Mouse (Mus musculus) urinary bladder, postnatal 10 days (tissue): ENCODE measurements around the gene Pcbd1.
"Not testable (repeated sequence)": the region's sequence is repeated elsewhere in the genome, so short reads cannot be mapped to it uniquely, and the experiment has no call there.

ENCODE experiments used
- DNase-seq: peaks from one replicate; pipeline ENCODE4 v3.0.0; 2022; ENCODE audit warnings: low spot score

The Pcbd1 gene

DNA sequence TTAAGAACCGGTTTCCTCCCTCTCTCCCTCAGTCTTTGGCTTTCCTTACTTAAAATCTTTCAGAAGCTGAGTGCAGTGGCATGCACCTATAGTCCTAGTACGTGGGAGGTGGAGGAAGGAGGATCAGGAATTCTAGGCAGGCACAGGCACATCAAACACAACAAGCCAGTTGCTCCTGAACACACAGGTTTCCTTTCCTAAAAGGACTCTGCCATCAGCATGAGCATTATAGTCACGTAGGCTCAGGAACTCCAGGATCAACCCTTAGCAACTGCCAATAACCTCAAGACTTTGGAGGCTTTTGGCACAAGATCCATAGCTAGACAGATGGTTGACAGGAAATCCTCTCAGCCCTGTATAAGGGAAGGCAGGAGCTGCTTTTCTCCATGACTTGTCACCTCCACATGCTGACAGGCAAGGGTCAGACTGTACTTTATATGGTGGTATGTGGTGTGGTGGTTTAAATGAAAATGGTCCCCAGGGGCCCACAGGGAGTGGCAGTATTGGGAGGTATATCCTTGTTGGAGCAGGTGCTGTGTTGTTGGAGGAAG, 14.5 kb downstream of the Pcbd1 start:
- DNase-seq, result no peak

DNA sequence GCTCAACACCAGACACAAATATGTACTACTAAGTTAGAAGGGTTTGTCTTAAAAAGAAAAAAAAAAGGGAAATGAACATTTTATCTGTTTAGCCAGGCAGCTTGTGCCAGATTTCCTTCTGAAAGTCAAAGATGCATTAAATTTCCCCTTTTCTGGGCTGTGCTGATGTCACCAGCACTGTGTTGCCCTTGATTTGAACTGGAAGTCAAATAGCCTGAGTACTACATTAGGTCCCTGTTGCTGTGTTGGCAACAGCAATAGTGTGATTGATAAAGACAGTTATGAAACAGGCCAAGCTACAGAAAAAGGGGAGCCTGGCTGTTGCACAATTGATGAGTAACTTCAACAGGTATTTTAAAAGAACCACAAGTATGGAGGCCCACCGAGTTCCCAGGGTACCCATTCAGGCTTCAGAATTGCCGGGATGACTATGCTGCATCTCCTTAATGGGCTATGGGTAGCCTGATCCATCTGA, 25.2 kb downstream of the Pcbd1 start:
- no peak for DNase-seq

DNA sequence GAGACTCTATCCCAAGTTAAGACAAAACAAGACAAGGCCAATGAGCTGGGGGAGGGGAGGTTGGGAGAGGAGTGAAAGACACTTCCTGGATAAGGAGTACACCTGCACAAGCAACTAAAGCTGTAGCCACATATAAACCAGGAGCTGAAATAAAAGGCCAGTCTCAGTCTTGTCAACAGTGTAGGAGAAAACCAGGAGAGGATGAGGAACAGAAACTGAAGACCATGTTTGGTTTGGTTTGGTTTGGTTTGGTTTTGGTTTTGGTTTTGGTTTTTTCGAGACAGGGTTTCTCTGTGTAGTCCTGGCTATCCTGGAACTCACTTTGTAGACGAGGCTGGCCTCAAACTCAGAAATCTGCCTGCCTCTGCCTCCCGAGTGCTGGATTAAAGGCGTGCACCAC, 32.6 kb downstream of the Pcbd1 start:
- DNase-seq, result not testable (repeated sequence)

DNA sequence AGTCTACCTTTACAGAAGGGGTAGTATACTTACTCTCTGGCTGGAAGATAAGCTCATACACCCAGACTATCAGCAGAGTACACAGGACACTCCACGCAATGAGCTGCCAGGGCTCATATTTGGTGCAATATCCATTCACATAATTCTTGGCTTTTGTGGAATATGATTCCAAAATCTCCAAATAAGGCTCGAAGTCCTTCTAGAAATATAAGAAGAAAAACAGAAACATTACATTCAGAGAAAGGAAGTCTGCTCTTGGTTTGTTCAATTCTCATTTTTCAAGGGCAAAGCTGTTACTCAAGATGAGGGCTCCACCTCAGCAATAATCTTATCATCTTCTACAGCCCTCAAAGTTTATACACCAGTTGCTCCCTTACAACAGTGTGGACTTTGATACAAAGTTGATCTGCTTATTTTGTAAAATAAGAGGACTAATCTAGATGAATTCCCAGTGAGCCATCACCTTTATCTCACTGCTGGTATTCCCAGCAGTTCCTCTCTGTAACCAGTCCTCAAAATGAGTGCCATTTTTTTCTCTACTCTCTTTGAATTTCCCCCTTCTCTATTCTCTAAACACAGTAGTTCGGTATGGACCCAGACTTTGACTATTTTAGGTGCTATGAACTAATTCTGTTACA, 34.3 kb downstream of the Pcbd1 start:
- no peak for DNase-seq

DNA sequence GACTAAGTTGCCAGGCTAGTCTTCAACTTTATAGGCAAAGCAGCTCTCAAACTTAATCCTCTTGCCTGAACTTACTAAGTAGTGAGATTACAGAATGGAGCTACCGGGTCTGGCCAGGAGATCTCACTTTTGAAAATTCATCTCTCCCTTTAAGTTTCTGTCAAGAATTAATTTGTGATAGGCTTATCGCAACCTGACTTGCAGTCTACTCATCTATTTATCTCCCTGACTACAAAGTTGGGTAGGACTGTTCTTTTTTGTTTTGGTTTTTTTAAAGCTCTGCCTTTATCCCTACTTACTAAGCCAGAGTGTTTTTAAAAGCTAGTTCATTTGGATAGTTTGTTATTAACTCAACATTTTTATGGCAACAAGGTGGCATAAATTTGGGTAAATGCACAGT, 35.3 kb downstream of the Pcbd1 start:
- DNase-seq, result no peak

DNA sequence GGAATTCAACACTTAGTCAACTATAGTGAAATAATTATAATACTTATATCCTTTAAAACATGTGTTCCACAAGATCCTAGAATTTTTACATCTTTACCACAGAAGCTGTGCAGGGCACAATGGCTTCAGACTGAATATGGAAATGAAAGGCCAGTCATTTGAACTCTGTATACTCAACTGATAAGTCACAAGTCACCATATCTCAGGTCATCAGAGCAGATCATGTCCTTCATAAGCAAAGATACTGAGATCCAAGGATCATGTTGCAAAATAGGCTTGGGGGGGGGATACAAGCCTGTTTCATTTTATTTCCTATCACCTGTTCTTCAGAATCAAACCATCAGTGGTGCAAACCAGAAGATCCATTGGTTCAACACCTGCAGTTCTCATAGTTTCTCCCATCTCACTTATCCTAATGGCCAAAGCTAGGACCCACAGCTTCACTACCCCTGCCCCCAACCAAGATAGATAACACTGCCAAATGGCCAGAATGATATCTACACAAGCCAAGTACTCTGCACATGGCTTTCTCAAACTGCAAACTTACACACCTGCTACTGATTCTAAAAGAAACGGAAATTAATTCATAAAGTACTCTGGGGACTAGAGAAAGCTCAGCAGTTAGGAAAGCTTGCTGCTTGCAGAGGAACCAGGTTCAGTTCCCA, 39.7 kb downstream of the Pcbd1 start:
- no peak for DNase-seq

DNA sequence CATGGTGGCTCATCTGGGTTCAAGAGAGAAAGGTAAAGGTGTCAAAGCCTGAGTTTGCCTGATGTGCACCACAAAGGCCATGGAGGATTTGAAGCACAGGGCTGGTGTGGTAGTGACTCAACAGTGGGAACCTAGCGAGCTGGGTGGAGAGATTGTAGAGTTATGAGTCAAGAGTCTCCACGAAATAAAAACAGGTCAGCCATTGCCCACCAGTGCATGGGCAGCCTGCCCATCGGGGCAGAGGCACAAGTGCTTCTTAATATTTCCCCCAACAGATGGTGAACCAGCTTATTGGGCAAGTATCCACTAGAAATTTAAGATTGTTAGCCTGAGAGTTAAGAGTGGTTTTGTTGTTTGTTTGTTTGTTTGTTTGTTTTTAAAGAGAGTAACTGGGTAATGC, 41.8 kb downstream of the Pcbd1 start:
- DNase-seq, result no peak

DNA sequence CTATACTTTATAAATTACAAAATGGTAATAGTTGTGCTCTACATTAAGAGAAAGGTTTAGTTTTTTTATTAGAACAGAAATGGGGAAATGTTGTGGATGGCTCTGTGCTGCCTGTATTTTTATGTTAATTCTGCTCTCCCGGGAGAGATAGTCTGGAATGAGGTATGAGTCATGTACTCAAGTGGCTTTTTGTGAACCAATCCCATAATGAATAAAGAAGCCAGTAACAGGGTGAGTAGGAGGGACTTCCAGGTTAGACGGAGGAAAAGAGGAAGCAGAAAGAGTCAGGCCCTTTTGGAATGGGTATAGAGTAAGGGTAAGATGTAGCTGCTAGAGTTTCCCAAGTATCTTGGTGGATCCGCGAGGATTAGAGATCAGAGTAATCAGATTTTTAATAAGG, 44.9 kb downstream of the Pcbd1 start:
- no peak for DNase-seq

DNA sequence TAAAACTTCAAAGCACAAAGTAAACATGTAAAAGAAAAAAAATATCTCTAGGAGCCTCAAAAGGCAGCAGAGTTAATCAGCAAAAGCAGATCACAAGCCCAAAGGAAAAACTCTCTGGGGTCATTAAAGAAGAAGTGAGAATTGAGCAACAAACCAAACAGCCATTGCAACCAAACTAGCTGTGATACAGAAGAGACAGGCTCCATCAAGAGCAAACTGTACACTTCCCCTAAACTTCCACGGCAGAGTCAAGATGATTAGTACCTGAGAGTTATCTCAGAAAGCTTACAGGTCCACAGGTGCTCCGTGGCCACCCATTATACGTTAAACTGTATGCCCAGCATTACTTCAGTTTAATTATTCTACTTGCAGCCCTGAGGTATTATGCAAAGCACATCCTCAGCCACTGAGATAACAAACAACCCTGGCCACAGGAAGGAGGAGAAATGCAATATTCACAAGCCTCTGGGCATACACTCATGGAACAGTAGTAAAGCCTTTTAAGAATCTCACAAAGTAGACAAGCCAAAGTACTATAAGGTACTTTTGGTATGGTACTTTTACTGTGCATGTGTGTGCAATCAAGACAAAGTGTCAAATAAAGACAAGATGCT, 46.2 kb downstream of the Pcbd1 start:
- DNase-seq, result no peak

DNA sequence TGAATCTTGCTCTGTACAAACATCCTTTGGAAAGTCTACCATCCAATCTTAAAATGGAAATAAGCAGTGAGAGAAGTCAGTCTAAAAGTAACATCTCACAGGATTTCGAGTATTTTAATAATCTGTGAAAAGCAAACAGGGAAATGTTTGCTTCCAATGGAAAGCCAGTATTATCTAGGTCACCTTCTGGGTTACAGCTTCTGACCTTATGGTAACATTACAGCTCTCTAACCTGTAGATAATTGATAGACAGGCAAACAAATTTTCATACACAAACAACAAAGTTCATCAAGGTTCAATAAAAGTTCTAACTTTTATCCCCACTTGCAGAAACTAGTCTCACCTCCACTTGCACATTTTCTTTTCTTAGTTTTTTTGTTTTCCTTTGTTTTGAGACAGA, 48.4 kb downstream of the Pcbd1 start:
- no peak for DNase-seq

DNA sequence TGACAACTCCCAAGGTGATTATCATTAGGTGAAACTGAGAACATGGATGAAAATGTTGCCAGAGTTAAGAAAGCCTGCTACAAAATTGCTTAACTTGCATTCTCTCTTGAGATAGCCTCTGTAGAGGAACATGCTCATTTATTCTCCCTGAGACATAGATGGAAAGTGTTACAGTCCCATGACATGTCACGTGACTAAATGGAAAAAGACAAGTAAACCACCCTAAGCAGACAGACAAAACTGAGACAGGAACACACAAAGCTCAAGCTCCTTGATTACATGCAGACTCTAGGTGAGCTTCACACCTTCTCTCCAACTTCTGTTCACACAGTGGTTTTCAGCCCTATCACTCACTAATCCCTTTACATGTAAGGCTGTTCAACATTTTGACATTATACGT, 54.2 kb downstream of the Pcbd1 start:
- DNase-seq, result no peak
